Mouse (Mus musculus): Measurements from ENCODE around the gene Smco4.

Smco4 gene

GRCm38 (mm10) chr9:15506863-15507262 is 13.6 kb downstream of the Smco4 start:
- DNase-seq (ENCODE audit: inconsistent age in 2 of 2, low spot score in 1 of 2): no peak

- DNase-seq (ENCODE audit: inconsistent age in 2 of 2, low spot score in 1 of 2): peak; percentile 62 to 81
These were observed 14.2 kb downstream of the Smco4 start for GRCm38 (mm10) chr9:15507431-15507875.

GRCm38 (mm10) chr9:15509363-15509762 is 16.1 kb downstream of the Smco4 start:
- DNase-seq (ENCODE audit: inconsistent age in 2 of 2, low spot score in 1 of 2): no peak

DNA sequence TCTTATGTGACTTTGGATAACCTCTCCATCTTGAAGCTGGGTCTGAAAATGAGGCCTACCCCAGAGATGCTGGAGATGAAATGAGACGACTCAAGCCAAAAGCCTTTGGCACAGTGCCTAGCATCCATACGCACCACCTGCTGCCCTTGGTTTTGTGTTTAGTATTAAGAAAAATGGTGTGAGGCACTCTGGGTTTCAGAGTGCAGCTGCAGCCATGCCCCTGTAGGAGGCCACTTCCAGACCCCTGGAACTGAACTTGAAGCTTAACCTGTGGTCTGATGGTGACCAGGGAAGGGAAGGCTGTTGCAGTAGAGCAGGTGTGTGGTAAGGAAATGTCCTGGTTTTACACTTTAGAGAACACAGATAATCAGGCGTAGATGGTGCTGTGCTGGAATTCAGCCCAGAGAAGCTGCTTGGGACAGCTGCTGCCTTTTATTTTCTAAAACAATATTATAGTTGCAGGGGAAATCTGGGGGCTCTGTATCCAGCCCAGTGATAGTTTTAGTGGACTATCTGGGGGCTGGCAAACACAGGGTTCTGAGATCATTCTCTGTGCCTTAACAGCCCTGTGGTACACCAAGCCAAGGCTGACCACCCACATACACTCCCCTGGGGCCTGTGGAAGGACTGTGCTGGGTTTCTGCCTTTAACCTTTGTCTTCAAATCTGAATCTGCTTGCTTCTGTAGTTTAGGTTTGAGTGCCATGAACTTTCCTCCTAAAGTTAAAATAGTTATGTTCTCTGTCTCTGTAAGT is 17.5 kb downstream of the Smco4 start:
- no peak for DNase-seq (ENCODE audit: inconsistent age in 2 of 2, low spot score in 1 of 2)

DNA sequence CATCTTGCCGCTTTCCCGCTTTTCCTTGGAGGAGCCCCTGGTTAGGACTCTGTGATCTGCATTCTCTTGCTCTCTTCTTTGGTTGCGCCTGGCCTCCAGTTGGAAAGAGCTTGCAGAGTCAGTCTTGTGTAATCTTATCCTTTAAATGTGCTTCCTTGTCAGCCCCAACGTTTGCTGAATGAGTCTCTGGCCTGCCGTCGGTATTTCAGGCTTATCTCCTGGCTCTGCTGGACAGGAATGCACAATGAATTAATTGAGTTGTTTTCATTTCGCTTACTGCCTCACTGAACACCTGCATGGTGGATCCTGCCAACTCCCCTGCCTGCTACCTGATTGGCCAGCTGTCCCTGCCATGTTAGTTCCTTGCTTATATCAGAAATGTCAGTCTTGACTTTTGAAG is 19.7 kb downstream of the Smco4 start:
- DNase-seq (ENCODE audit: inconsistent age in 2 of 2, low spot score in 1 of 2): no peak

- DNase-seq (ENCODE audit: inconsistent age in 2 of 2, low spot score in 1 of 2): no peak
These were observed 22.8 kb downstream of the Smco4 start for GRCm38 (mm10) chr9:15516007-15516406.

DNA sequence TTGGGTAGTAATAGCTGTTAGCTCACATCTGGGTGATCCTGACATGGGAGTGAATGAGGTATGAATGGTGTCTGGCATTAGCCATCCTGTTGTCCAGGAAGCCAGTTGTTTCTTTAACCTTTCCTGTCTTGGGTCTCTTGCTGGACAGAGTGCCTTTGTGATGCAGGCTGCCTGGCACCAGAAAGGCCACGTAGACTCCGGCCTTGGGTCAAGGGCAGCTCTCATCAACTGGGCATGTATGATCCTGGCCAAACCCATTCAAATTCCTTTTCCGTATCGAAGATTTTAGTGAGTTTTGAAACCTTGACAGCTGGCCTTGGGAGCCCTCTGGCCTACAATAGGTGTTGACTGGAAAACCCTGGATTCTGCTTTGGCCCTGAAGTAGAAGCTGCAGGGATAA is 24.7 kb downstream of the Smco4 start:
- peak; percentile 82 to 92 for DNase-seq (ENCODE audit: inconsistent age in 2 of 2, low spot score in 1 of 2)

DNA sequence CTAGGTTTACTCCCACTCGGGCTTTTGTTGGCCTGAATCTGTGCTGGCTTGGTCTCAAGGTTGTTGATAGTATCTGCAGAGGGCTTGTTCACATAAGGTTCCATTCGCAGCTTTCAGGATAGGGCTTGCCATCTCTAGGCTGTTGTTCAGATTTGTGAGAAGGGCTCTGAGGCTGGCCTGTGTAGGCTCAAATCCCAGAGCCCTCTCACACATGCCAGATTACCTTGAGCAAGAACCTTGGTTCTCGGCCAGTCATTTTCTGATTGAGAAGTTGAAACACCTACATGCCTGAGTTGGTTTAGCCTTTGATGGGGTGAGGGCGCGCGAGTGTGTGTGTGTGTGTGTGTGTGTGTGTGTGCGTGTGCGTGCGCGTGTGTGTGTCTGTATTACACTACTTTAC is 29.1 kb downstream of the Smco4 start:
- peak; percentile 51 to 80 for DNase-seq (ENCODE audit: inconsistent age in 2 of 2, low spot score in 1 of 2)

- peak in 1 of 2 experiments; percentile 45 for DNase-seq (ENCODE audit: inconsistent age in 2 of 2, low spot score in 1 of 2)
These were observed 29.7 kb downstream of the Smco4 start for GRCm38 (mm10) chr9:15522887-15523286.

GRCm38 (mm10) chr9:15523646-15524045 is 30.4 kb downstream of the Smco4 start:
- DNase-seq (ENCODE audit: inconsistent age in 2 of 2, low spot score in 1 of 2): peak; percentile 61 to 81

DNA sequence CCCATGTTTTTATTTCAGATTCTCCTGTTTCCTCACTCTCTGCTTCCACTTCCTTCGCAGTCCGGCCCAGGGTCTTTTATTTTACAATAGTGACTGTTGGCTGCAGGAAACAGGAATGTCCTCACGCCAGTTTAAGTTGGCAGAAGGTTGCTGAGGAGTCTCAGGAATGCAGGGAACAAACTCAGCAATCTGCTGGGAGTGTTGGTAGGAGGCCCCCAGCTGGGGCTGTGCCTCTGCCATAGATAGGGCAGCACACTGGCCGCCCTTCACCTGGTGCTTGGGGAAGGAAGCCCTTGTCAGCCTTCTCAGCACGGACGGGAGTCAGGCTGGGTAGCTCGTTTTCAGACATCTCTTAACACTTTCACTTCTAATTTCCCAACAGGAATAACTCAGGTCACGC is 32.0 kb downstream of the Smco4 start:
- DNase-seq (ENCODE audit: inconsistent age in 2 of 2, low spot score in 1 of 2): peak in 1 of 2 experiments; percentile 51

GRCm38 (mm10) chr9:15526539-15526938 is 33.3 kb downstream of the Smco4 start:
- DNase-seq (ENCODE audit: inconsistent age in 2 of 2, low spot score in 1 of 2): no peak

DNA sequence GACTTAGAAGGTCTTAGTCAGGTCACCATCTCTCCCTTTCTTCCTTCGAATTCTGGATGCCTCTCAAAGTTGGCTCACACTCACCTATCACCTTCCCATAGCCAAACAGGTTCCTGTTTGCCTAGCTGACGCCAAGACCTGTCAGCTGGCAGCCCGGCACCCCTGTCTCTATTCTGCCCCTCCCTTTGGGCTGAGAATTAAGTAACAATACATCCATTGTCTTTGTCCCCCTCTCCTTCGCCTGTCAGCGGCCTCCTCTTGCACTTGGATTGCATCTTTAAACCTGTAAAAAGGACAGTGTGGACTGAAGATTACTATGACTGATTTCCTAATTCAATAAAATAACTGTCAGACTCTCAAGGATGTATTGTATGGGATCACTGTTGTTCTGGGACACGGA is 34.6 kb downstream of the Smco4 start:
- no peak for DNase-seq (ENCODE audit: inconsistent age in 2 of 2, low spot score in 1 of 2)

GRCm38 (mm10) chr9:15528368-15528767 is 35.1 kb downstream of the Smco4 start:
- DNase-seq (ENCODE audit: inconsistent age in 2 of 2, low spot score in 1 of 2): peak in 1 of 2 experiments; percentile 30

GRCm38 (mm10) chr9:15529275-15529964 is 36.2 kb downstream of the Smco4 start:
- DNase-seq (ENCODE audit: inconsistent age in 2 of 2, low spot score in 1 of 2): peak in 1 of 2 experiments; percentile 58

DNA sequence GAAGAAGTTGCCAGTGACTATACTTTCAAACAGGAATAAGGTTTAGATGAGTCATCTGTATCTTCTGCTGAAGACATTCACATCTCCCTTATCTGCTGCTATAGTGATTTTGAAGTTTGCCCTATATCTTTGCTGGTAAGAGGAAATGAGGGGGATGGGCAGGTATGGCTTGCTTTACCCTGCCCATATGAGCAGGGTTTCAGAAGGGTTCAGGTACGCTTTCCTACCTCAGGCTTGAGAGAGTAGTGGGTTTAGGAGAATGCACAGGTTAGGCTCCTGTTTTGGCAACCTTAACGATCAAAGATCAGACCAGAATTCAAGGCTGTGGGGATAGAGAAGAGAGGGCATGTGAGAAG is 36.7 kb downstream of the Smco4 start:
- no peak for DNase-seq (ENCODE audit: inconsistent age in 2 of 2, low spot score in 1 of 2)

DNA sequence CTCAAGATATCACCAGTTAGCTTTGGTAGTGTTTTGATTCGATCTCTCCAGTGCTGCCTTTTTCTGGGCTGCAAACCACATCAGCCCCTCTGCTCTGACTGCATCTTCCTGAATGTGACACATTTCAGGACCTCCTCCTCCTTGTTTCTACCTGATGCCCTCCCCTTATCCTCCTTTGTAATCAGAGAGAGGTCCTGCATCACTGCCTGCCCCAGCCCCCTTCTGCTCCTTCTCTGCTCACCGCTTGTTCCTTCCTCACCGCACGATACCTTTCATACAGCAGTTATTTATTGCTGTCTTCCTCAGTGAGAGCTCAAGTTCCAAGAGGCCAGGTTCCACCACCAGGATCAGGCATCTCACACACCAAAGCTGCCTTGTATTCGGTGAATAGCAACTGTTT is 38.0 kb downstream of the Smco4 start:
- no peak for DNase-seq (ENCODE audit: inconsistent age in 2 of 2, low spot score in 1 of 2)

DNA sequence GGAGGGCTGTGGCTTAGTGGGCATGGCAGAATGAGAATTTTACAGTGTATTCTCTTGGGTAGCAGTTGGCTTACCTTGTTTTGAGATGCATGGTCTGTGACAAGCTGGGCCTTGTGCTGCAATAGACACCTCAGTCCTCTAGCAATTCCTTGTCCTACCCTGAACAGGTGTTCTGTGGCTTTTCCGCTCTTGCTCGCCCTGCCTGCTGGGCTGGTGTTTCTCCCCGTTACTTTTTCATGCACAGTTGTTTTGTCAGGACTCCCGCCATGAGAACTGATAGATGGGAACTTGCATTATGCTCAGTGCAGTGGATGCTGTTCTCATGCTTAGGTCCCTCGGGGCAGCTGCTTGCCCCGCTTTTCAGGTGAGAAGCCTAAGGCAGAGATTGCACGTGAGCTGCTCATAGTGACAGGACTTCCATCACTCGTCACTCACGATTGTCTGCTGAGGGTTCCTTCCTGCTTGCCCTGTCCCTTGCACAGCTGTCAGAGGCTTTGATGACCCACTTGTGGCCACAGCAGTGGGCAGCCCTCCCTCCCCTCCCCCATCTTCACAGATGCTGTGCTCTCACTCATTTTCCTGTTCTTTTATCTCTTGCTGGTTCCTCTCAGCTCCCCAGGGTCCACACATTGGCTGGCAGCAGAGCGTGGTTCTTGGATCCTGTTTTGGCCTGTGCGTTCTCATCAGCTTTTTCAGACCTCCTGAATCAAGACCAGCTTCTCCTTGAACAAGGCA is 40.3 kb downstream of the Smco4 start:
- DNase-seq (ENCODE audit: inconsistent age in 2 of 2, low spot score in 1 of 2): no peak

- peak in 1 of 2 experiments; percentile 24 for DNase-seq (ENCODE audit: inconsistent age in 2 of 2, low spot score in 1 of 2)
These were observed 40.9 kb downstream of the Smco4 start for GRCm38 (mm10) chr9:15534110-15534509.

GRCm38 (mm10) chr9:15535418-15535817 is 42.2 kb downstream of the Smco4 start:
- DNase-seq (ENCODE audit: inconsistent age in 2 of 2, low spot score in 1 of 2): no peak

GRCm38 (mm10) chr9:15536861-15537426 is 43.7 kb downstream of the Smco4 start:
- no peak for DNase-seq (ENCODE audit: inconsistent age in 2 of 2, low spot score in 1 of 2)

Data from adrenal gland, adult (tissue).